Mouse (Mus musculus) gastrocnemius, postnatal 25 days (tissue): Measurements from ENCODE around the gene Inpp5k. TPM values are rescaled to one million over a fixed set of nuclear protein-coding genes. Genes with fewer than 3 reads are reported as not detected.

ENCODE experiments used
- DNase-seq: peaks from one replicate; pipeline ENCODE4 v3.0.0; 2022
- total RNA-seq, 2 experiments: library from RNA; stranded (reverse); gene quantifications; 1 replicate in 1 of 2; 2 replicates in 1 of 2; pipeline ENCODE4 v1.2.3; 2021

Gene Inpp5k
- total RNA-seq, 2 experiments from 2014 or later = 19.0 to 19.8 TPM

- DNase-seq = no peak
Observed at GRCm38 (mm10) chr11:75654471-75655390, 23.9 kb downstream of the Inpp5k start.

GRCm38 (mm10) chr11:75655621-75656545 lies 25.1 kb downstream of the Inpp5k start:
- DNase-seq = peak; percentile 83

- no peak for DNase-seq
Observed at GRCm38 (mm10) chr11:75656621-75657590, 26.1 kb downstream of the Inpp5k start.

GRCm38 (mm10) chr11:75657841-75658240 lies 27.1 kb downstream of the Inpp5k start:
- no peak for DNase-seq

GRCm38 (mm10) chr11:75658311-75658710 lies 27.5 kb downstream of the Inpp5k start:
- no peak for DNase-seq

GRCm38 (mm10) chr11:75658996-75659750 lies 28.4 kb downstream of the Inpp5k start:
- no peak for DNase-seq

- DNase-seq = no peak
Observed at GRCm38 (mm10) chr11:75660081-75660590, 29.3 kb downstream of the Inpp5k start.

- DNase-seq = no peak
Observed at GRCm38 (mm10) chr11:75660941-75661800, 30.4 kb downstream of the Inpp5k start.

GRCm38 (mm10) chr11:75662131-75662530 lies 31.3 kb downstream of the Inpp5k start:
- DNase-seq = no peak

GRCm38 (mm10) chr11:75666296-75666695 lies 35.5 kb downstream of the Inpp5k start:
- no peak for DNase-seq

GRCm38 (mm10) chr11:75668621-75669020 lies 37.8 kb downstream of the Inpp5k start:
- no peak for DNase-seq

- no peak for DNase-seq
Observed at GRCm38 (mm10) chr11:75669176-75669852, 38.5 kb downstream of the Inpp5k start.

- DNase-seq = no peak
Observed at GRCm38 (mm10) chr11:75669853-75670200, 39.0 kb downstream of the Inpp5k start.

GRCm38 (mm10) chr11:75671426-75672180 lies 40.8 kb downstream of the Inpp5k start:
- DNase-seq = no peak

GRCm38 (mm10) chr11:75673411-75673810 lies 42.6 kb downstream of the Inpp5k start:
- DNase-seq = no peak

GRCm38 (mm10) chr11:75674875-75675274 lies 44.1 kb downstream of the Inpp5k start:
- no peak for DNase-seq

- no peak for DNase-seq
Observed at GRCm38 (mm10) chr11:75677881-75678746, 47.3 kb downstream of the Inpp5k start.
